Mouse (Mus musculus) embryonic fibroblast, embryonic 13.5 days (primary cell): ENCODE measurements around the gene Camk1d. TPM values are rescaled to one million over a fixed set of nuclear protein-coding genes. Genes with fewer than 3 reads are reported as not detected.

Source experiments
- H3K27ac ChIP-seq: 2 replicates; pipeline ENCODE4 v1.5.1; 2012; ENCODE audit warnings: low read length, control low read depth, inconsistent platforms; ENCODE audit not compliant: insufficient read depth
- H3K4me1 ChIP-seq: 2 replicates; pipeline ENCODE4 v1.6.1; 2011; ENCODE audit warnings: low read length; ENCODE audit not compliant: control insufficient read depth, insufficient read depth
- H3K4me3 ChIP-seq: 2 replicates; pipeline ENCODE4 v1.5.1; 2011; ENCODE audit warnings: mild to moderate bottlenecking, control low read depth, low read length; ENCODE audit not compliant: insufficient read depth
- CTCF ChIP-seq: IDR thresholded peaks from 2 replicates; pipeline ENCODE4 v1.5.1; 2011; ENCODE audit warnings: mild to moderate bottlenecking, control low read depth, low read length, moderate library complexity, borderline replicate concordance; ENCODE audit not compliant: insufficient read depth
- POLR2A ChIP-seq: IDR thresholded peaks from 2 replicates; pipeline ENCODE4 v1.6.1; 2011; ENCODE audit warnings: low read depth, mild to moderate bottlenecking, control low read depth, low read length, moderate library complexity
- polyA plus RNA-seq: library from polyadenylated mRNA; stranded (reverse); fragments of >200 nt; gene quantifications from 2 replicates; pipeline ENCODE4 v1.2.4, GENCODE M21; 2011; ENCODE audit warnings: low read depth; ENCODE audit not compliant: missing spikeins, insufficient read length

The Camk1d gene
- polyA plus RNA-seq, 1 experiment: 4.3 TPM

DNA sequence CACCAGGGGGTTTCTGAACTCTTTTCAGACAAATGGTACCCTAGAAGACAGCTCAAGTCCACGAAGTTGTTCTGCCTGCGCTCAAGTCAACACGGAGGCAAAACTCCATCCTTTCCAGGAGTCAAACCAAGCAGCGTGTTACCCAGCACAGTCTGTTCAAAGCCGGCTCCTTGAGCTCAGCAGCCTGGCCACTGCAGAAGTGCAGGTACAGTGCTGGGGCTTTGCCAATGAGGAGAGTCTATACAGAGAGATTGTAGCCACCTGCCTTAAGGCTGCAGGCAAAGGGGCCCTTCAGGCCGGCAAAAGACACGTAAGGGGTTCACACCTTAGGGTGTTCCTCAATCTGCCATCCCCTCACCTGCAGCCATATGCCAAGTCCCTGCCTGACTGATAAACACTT is 2.1 kb downstream of the Camk1d start:
- no peak for TF ChIP-seq CTCF
- Histone ChIP-seq H3K27ac (no peak overlapping the region), H3K4me3 (no peak overlapping the region), H3K4me1 (no peaks in the 10 kb centered on the region)

DNA sequence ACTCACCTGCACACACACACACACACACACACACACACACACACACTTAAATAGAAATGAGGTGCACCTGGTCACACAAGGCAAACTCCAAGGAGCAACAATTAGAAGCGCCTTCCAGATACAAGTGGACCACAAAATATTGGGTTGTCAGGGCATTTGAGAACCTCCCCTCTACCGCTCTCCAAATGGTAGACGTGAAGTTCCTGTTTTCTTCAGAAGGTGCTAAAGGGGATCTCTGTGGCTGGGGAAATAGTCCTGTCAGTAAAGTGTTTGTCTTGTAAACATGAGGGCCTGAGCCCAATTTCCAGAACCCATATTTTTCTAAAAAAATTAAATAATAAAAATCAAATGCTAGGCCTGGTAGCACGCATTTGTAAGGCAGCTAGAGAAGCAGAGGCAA is 4.4 kb downstream of the Camk1d start:
- H3K4me1 ChIP-seq: no peaks in the 10 kb centered on the region
- H3K4me3 ChIP-seq: no peak overlapping the region
- TF ChIP-seq CTCF: no peak
- TF ChIP-seq POLR2A: no peak
- no peak overlapping the region for H3K27ac ChIP-seq

DNA sequence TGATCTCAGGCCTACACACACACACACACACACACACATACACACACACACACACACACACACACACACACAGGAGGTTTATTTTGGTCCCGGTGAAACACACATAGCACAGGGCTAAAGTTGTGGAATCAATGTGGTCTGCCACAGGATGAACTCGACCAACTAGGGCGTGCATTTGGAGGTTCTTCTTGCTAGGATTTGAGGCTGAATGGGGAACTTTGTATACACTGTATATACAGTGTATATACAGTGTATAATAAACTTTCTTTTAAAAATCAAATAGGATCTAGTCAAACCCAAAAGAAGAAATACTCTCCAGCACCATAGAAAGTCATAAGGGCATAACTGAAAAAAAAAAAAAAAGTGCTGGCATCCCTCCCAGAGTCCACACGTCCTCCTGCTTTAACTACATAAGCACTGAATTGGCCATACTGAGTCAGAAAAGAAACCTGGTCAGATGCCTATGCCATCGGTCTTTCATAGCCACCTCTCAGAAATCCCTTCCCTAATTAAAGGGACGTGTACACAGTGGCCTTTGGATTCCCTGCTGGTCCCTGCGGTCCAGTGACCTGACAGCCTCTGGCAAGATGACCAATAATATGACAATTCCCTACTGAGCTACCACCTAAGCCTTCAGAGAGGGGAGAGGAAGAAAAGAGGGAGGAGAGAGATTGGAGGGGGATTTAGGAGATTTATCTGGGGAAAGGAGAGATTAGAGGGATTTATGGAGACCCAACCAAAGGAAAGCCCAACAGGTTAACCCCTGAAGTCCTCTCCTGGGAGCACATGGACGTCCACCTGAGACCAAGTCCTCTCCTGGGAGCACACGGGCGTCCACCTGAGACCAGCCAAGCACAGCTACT is 6.2 kb downstream of the Camk1d start:
- Histone ChIP-seq H3K27ac (no peak overlapping the region), H3K4me3 (no peak overlapping the region), H3K4me1 (no peaks in the 10 kb centered on the region)
- TF ChIP-seq CTCF (no peak), POLR2A (no peak)

DNA sequence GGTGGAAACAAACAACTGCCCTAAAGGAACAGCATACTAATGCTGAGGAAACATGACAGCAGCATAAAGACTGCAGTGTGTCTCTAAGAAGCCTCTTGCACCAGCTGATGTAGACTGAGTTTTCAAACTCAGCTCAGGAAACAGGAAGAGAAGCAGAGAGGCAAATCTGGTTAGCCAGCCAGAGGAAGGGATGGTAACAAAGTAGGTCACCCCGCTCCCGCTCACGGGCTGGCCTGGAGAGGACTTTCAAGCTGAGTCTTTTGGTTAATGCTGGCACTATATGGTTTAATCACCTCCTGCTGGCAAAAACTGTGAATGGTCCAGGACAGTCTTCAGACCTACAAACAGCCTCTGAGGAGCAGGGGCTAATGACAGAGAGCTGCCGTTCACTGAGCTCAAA is 7.7 kb downstream of the Camk1d start:
- TF ChIP-seq CTCF (no peak), POLR2A (no peak)
- Histone ChIP-seq H3K27ac (no peak overlapping the region), H3K4me3 (no peak overlapping the region), H3K4me1 (no peaks in the 10 kb centered on the region)

DNA sequence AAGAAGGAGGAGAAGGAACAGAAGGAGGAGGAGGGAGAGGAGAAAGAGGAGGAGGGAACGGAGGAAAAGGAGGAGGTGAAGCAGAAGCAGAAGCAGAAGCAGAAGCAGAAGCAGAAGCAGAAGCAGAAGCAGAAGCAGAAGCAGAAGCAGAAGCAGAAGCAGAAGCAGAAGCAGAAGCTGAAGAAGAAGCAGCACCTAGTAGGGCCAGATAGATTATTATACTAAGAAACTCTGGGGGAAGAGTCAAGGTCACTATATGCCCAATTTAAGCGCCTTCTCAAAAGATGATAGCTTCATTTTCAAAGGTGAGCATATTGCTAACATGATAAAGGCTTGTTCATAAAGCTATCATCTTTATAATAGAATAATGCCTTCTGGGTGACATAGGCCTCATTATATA is 11.9 kb downstream of the Camk1d start:
- TF ChIP-seq CTCF (no peak), POLR2A (no peak)
- no peaks in the 10 kb centered on the region for H3K4me1 ChIP-seq
- H3K27ac ChIP-seq: no peak overlapping the region

DNA sequence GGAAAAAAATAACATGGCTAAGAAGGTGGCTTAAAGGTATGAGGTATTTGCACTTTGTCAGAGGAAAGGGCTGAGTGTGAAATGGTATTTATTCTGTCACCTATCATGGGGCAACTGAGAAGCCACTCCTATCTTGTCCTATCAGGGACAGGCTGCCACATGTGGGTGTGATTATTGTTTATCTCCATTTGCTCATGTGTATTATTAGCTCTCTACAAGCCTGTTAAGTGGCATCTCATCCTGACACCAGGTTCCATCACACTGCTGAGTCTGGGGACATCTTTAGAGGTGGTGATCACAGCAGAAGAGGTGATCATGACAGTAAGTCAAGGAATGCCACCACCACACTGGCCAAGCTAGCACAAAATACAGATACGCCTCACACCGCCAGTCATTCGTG is 13.4 kb downstream of the Camk1d start:
- no peaks in the 10 kb centered on the region for H3K4me1 ChIP-seq
- H3K4me3 ChIP-seq: no peak overlapping the region
- no peak overlapping the region for H3K27ac ChIP-seq
- TF ChIP-seq CTCF (no peak), POLR2A (no peak)

More for the DNA sequence above, 11.9 kb downstream of the Camk1d start:
- H3K4me3 ChIP-seq: no peak overlapping the region

DNA sequence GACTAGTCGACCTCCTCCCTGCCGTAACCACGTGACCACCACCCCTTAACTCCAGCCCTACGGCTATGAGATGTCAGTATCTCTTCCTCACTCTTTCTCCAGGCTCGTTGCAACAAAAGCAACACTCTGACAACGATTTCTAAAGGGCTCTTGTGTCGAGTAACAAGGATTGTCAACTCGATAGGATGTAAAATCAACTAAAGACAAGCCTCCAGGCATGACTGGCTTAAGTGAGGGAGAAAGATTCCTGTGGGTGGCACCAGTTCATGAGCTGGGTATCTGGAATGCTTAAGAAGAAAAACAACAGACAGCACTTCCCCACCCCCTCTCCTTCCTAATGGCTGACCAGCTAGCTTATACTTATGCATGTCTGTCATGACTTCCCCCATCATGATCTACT is 15.9 kb downstream of the Camk1d start:
- H3K4me1 ChIP-seq: no peaks in the 10 kb centered on the region
- TF ChIP-seq CTCF (no peak), POLR2A (no peak)
- no peak overlapping the region for H3K4me3 ChIP-seq
- H3K27ac ChIP-seq: no peak overlapping the region

DNA sequence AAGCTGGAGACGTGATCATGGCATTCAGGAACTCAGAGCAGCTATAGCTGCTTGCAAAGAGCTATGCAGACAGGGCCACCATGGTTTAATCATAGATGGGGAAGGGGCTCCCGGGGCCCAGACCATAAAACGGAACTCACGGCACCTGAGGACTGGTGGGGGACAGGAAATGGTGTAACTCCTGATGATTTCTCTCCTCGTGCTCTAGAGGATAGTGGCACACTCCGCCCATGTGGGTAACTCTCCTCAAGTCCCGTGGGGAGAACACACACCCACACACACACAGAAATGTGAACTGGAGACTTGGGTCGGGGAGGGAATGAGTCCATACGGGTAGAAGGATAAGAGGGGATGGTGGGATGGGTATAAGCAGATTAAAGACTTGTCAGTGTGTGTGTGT is 20.2 kb downstream of the Camk1d start:
- no peak for TF ChIP-seq CTCF
- Histone ChIP-seq H3K4me1 (no peaks in the 10 kb centered on the region), H3K4me3 (no peak overlapping the region), H3K27ac (no peak overlapping the region)

DNA sequence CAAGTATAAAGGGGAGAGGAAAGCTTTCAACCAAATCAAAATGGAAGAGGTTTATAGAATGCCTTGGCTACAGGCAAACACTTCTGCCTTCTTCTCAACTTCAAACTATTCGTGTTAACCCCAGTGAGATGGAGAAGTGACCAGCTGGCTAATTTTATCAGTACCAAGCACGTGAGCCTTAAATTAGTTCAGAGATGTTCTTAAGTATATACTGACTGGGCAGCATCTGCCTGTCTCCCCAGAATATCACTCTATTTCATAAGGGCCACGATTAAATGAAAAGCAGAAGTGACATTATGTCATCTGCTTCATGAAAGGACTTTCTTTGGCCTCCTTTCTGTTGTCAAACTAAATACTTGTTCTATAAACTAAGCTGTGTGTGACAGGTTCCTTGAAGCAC is 22.6 kb downstream of the Camk1d start:
- H3K27ac ChIP-seq: no peak overlapping the region
- H3K4me1 ChIP-seq: no peaks in the 10 kb centered on the region
- TF ChIP-seq CTCF (no peak), POLR2A (no peak)
- no peak overlapping the region for H3K4me3 ChIP-seq

DNA sequence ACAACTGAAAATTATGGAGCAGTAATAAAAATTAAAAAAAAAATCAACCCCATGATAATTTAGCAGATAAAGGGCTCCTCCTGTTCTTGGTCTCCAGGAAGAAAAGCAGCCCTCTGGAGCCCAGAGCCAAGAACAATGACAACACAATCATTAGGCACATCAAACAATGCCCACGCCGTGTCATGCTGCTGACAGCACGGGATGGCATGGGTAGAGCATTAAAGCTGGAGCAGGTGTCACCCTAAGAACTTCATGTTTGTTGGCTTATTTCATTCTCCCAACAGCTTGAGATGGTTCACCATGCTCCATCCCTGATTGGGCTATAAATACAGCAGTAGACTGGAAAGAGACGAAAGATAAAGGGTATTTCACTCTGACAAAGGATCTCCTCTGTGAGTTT is 30.9 kb downstream of the Camk1d start:
- Histone ChIP-seq H3K4me1 (no peaks in the 10 kb centered on the region), H3K27ac (no peak overlapping the region), H3K4me3 (no peak overlapping the region)
- no peak for TF ChIP-seq POLR2A
- no peak for TF ChIP-seq CTCF

DNA sequence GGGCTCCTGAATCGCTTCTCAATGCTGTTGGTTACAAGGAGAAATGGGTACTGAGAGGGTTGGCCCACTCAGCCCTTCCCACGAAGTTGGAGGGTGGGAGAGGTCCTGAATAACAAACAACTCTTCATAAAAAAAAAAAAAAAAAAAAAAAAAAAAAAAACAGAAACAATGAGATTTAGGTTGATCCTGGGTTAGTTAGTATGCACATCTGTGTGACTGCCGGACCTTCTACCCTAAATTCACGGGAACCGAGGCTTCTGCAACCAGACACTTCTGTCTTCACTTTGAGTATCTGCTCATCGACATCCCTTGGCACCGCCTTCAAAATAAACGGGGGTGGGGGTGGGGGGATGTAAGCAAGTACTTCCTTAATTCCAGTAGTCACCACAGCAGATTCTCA is 32.4 kb downstream of the Camk1d start:
- no peak overlapping the region for H3K4me3 ChIP-seq
- no peak overlapping the region for H3K27ac ChIP-seq
- TF ChIP-seq CTCF (no peak), POLR2A (no peak)
- H3K4me1 ChIP-seq: no peaks in the 10 kb centered on the region
